Mouse (Mus musculus): Measurements from ENCODE around the gene Gmpr2.
A peak's percentile ranks its signal among the peaks of the same experiment; 100 is the strongest.

The Gmpr2 gene

GRCm38 (mm10) chr14:55671833-55672740 lies at the start of gene Gmpr2, which contains the start of gene Nedd8:
TSS of gene Gmpr2 (plus strand) at chr14:55671941.
TSS of gene Nedd8 (minus strand) at chr14:55672124.
- Histone ChIP-seq H3K36me3 (ENCODE audit: insufficient read depth, low read length) (peaks cover 53% of the 10 kb centered on the region), H3K9me3 (ENCODE audit: low read length) (no peaks in the 10 kb centered on the region), H3K4me3 (replicated peaks; ENCODE audit: low read length) (peak within 1 kb of the TSS; percentile 94), H3K27me3 (ENCODE audit: insufficient read depth, low read length) (no peaks in the 10 kb centered on the region), H3K4me1 (replicated peaks; ENCODE audit: low read depth, low read length) (peaks cover 38% of the 10 kb centered on the region)
- TF ChIP-seq NANOG (IDR thresholded peaks at IDR 0.05; ENCODE audit: borderline replicate concordance, low read length), result no peak

GRCm38 (mm10) chr14:55628077-55628827 lies 43.5 kb upstream of the Gmpr2 start:
- TF ChIP-seq CTCF (conservative IDR thresholded peaks at IDR 0.05; ENCODE audit: low read length) (no peak), POU5F1 (IDR thresholded peaks at IDR 0.05; ENCODE audit: borderline replicate concordance, low read length) (no peak), NANOG (IDR thresholded peaks at IDR 0.05; ENCODE audit: borderline replicate concordance, low read length) (no peak)
- Histone ChIP-seq H3K9me3 (ENCODE audit: low read length) (no peaks in the 10 kb centered on the region), H3K36me3 (ENCODE audit: insufficient read depth, low read length) (peaks cover 97% of the 10 kb centered on the region), H3K4me3 (replicated peaks; ENCODE audit: low read length) (no peak overlapping the region), H3K27me3 (ENCODE audit: insufficient read depth, low read length) (no peaks in the 10 kb centered on the region), H3K4me1 (replicated peaks; ENCODE audit: low read depth, low read length) (peaks cover 53% of the 10 kb centered on the region)

- Histone ChIP-seq H3K27me3 (ENCODE audit: insufficient read depth, low read length) (no peaks in the 10 kb centered on the region), H3K4me3 (replicated peaks; ENCODE audit: low read length) (no peak overlapping the region), H3K36me3 (ENCODE audit: insufficient read depth, low read length) (peaks cover 99% of the 10 kb centered on the region), H3K4me1 (replicated peaks; ENCODE audit: low read depth, low read length) (peaks cover 53% of the 10 kb centered on the region), H3K9me3 (ENCODE audit: low read length) (no peaks in the 10 kb centered on the region)
- TF ChIP-seq NANOG (IDR thresholded peaks at IDR 0.05; ENCODE audit: borderline replicate concordance, low read length) (no peak), CTCF (conservative IDR thresholded peaks at IDR 0.05; ENCODE audit: low read length) (peak; percentile 92)
Observed at GRCm38 (mm10) chr14:55629312-55629711, 42.4 kb upstream of the Gmpr2 start.

- Histone ChIP-seq H3K9me3 (ENCODE audit: low read length) (no peaks in the 10 kb centered on the region), H3K4me1 (replicated peaks; ENCODE audit: low read depth, low read length) (peaks cover 54% of the 10 kb centered on the region), H3K27me3 (ENCODE audit: insufficient read depth, low read length) (no peaks in the 10 kb centered on the region), H3K4me3 (replicated peaks; ENCODE audit: low read length) (peak overlapping the region; percentile 91), H3K36me3 (ENCODE audit: insufficient read depth, low read length) (peaks cover 84% of the 10 kb centered on the region)
- TF ChIP-seq NANOG (IDR thresholded peaks at IDR 0.05; ENCODE audit: borderline replicate concordance, low read length) (no peak), POU5F1 (IDR thresholded peaks at IDR 0.05; ENCODE audit: borderline replicate concordance, low read length) (no peak), CTCF (conservative IDR thresholded peaks at IDR 0.05; ENCODE audit: low read length) (no peak)
Observed at GRCm38 (mm10) chr14:55634874-55635522, 36.7 kb upstream of the Gmpr2 start.

DNA sequence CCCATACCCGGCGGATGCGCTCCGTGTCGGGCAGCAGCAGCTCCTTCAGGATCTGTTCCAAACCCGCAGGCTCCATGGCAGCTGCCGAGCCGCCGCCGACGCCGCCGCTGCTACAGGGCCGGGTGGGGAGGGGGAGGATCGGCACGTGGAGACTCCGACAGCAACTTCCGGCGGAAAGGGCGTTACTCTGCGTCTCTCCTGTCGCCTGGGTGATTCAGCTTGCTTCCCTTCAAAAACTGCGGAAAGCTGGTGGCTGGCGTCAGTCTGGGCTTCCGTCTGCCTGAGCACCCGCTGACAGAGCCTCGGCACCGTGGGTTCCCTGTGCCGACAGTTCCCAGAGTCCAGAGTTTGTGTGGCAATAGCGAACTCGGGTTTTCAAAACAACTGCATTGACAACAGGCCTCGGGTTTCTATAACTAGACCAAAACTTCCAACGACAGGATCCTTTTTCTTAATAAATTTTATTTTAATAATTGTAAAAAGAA lies 36.2 kb upstream of the Gmpr2 start, which contains the start of gene Ipo4:
Ipo4 (minus strand) TSS at position 435 of the 485 bp plus-strand sequence.
- H3K9me3 ChIP-seq (ENCODE audit: low read length), result no peaks in the 10 kb centered on the region

DNA sequence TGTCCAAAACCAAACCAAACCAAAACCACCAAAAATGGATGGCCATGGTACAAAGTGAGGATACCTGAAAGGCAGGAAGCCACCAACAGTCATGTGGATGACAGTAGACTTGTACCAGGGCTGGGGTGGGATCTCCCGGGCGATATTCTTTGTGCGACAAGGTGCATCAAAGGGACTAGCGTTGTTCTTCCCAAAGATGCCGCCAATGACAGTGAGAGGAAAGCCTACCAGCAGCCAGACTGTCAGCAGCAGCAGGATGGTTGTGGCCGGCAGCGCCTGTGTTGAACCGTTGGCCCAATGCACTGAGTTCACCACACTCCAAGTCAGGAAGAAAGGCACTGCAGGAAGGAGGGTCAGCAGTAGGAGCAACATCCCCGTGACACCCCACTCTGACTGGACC lies 33.9 kb upstream of the Gmpr2 start, which contains the start of gene Gm49378:
Gm49378 (minus strand) TSS at position 101 of the 400 bp plus-strand sequence.
- H3K4me3 ChIP-seq (replicated peaks; ENCODE audit: low read length), result no peak within 1 kb of the TSS
- H3K27me3 ChIP-seq (ENCODE audit: insufficient read depth, low read length), result no peaks in the 10 kb centered on the region
- no peaks in the 10 kb centered on the region for H3K9me3 ChIP-seq (ENCODE audit: low read length)
- H3K4me1 ChIP-seq (replicated peaks; ENCODE audit: low read depth, low read length), result peaks cover 72% of the 10 kb centered on the region
- TF ChIP-seq POU5F1 (IDR thresholded peaks at IDR 0.05; ENCODE audit: borderline replicate concordance, low read length) (no peak), CTCF (conservative IDR thresholded peaks at IDR 0.05; ENCODE audit: low read length) (no peak), NANOG (IDR thresholded peaks at IDR 0.05; ENCODE audit: borderline replicate concordance, low read length) (no peak)
- peaks cover 72% of the 10 kb centered on the region for H3K36me3 ChIP-seq (ENCODE audit: insufficient read depth, low read length)

More for the DNA sequence above, 36.2 kb upstream of the Gmpr2 start, which contains the start of gene Ipo4:
- Histone ChIP-seq H3K4me3 (replicated peaks; ENCODE audit: low read length) (peak within 1 kb of the TSS; percentile 91), H3K36me3 (ENCODE audit: insufficient read depth, low read length) (peaks cover 84% of the 10 kb centered on the region), H3K4me1 (replicated peaks; ENCODE audit: low read depth, low read length) (peaks cover 54% of the 10 kb centered on the region), H3K27me3 (ENCODE audit: insufficient read depth, low read length) (no peaks in the 10 kb centered on the region)
- TF ChIP-seq POU5F1 (IDR thresholded peaks at IDR 0.05; ENCODE audit: borderline replicate concordance, low read length), result no peak
- TF ChIP-seq NANOG (IDR thresholded peaks at IDR 0.05; ENCODE audit: borderline replicate concordance, low read length), result no peak
- TF ChIP-seq CTCF (conservative IDR thresholded peaks at IDR 0.05; ENCODE audit: low read length), result no peak

- peaks cover 57% of the 10 kb centered on the region for H3K36me3 ChIP-seq (ENCODE audit: insufficient read depth, low read length)
- no peak for TF ChIP-seq NANOG (IDR thresholded peaks at IDR 0.05; ENCODE audit: borderline replicate concordance, low read length)
- TF ChIP-seq CTCF (conservative IDR thresholded peaks at IDR 0.05; ENCODE audit: low read length), result no peak
- TF ChIP-seq POU5F1 (IDR thresholded peaks at IDR 0.05; ENCODE audit: borderline replicate concordance, low read length), result no peak
- no peak overlapping the region for H3K4me3 ChIP-seq (replicated peaks; ENCODE audit: low read length)
- peaks cover 61% of the 10 kb centered on the region for H3K4me1 ChIP-seq (replicated peaks; ENCODE audit: low read depth, low read length)
- no peaks in the 10 kb centered on the region for H3K9me3 ChIP-seq (ENCODE audit: low read length)
- no peaks in the 10 kb centered on the region for H3K27me3 ChIP-seq (ENCODE audit: insufficient read depth, low read length)
Observed at GRCm38 (mm10) chr14:55640816-55641215, 30.9 kb upstream of the Gmpr2 start.

DNA sequence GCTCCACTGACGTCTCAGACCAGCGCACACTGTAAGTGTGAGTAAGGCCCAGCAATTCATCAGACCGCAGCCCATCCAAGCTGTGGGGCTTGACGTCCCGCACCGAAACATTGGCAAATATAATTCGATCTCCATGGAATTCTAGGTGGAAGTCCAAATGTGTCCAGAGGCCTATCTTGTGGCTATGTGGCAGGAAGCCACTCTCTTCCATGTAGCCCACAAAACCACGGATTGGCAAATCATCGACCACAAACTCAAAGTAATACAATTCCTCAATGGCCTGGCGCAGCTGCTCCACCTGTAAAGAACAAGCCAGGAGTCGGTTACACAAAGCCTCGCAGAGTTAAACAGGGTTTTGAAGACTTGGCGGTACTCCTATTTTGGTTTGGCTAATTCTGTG lies 30.4 kb upstream of the Gmpr2 start:
- no peaks in the 10 kb centered on the region for H3K9me3 ChIP-seq (ENCODE audit: low read length)
- no peak for TF ChIP-seq POU5F1 (IDR thresholded peaks at IDR 0.05; ENCODE audit: borderline replicate concordance, low read length)
- no peak for TF ChIP-seq NANOG (IDR thresholded peaks at IDR 0.05; ENCODE audit: borderline replicate concordance, low read length)
- TF ChIP-seq CTCF (conservative IDR thresholded peaks at IDR 0.05; ENCODE audit: low read length), result no peak
- no peak overlapping the region for H3K4me3 ChIP-seq (replicated peaks; ENCODE audit: low read length)
- no peaks in the 10 kb centered on the region for H3K27me3 ChIP-seq (ENCODE audit: insufficient read depth, low read length)
- peaks cover 57% of the 10 kb centered on the region for H3K36me3 ChIP-seq (ENCODE audit: insufficient read depth, low read length)
- peaks cover 61% of the 10 kb centered on the region for H3K4me1 ChIP-seq (replicated peaks; ENCODE audit: low read depth, low read length)

Data from E14TG2a.4 (cell line).